Mouse (Mus musculus) adrenal gland (tissue): ENCODE measurements at regions not wholly inside any gene's neighbourhood (a gene's known extent, or its start where the extent isn't known, plus 50 kb on each side); places are given as distances from the start of the nearest gene placed in this dataset.
"Not testable (repeated sequence)": the region's sequence is repeated elsewhere in the genome, so short reads cannot be mapped to it uniquely, and the experiment has no call there.

Experiments used
- intact Hi-C: fragments of 180-260 bp; cut with DNase I; formaldehyde crosslinking; loops from one replicate; pipeline ENCODE4 v1.15.1; 2025

- intact Hi-C loops = loop anchor here (10.0 kb wide), 1 partner anchor 74 kb away; no protein-coding TSS in a partner anchor
Measured at GRCm38 (mm10) chr9:83728428-83728827, 77.6 kb downstream of the Elovl4 start.

- intact Hi-C loops = loop anchor here (2.0 to 10.0 kb wide), 2 partner anchors 37 to 73 kb away; no protein-coding TSS in a partner anchor
Measured at GRCm38 (mm10) chr9:83727462-83728189, 78.5 kb downstream of the Elovl4 start.

- intact Hi-C loops = loop anchor here (2.0 to 10.0 kb wide), 2 partner anchors 36 to 72 kb away; no protein-coding TSS in a partner anchor
Measured at GRCm38 (mm10) chr9:83726979-83727378, 79.1 kb downstream of the Elovl4 start.

- intact Hi-C loops = loop anchor here (2.0 to 10.0 kb wide), 2 partner anchors 35 to 71 kb away; no protein-coding TSS in a partner anchor
Measured at GRCm38 (mm10) chr9:83726105-83726504, 80.0 kb downstream of the Elovl4 start.

GRCm38 (mm10) chr9:83725545-83725944 is 80.5 kb downstream of the Elovl4 start:
- intact Hi-C loops = loop anchor here (10.0 kb wide), 1 partner anchor 71 kb away; no protein-coding TSS in a partner anchor

GRCm38 (mm10) chr9:83720982-83721381 is 85.1 kb downstream of the Elovl4 start:
- intact Hi-C loops = loop anchor here (10.0 kb wide), 1 partner anchor 66 kb away; no protein-coding TSS in a partner anchor

GRCm38 (mm10) chr9:83719811-83720210 is 86.3 kb downstream of the Elovl4 start:
- intact Hi-C loops = loop anchor here (10.0 kb wide), 1 partner anchor 65 kb away; no protein-coding TSS in a partner anchor

GRCm38 (mm10) chr9:83718084-83718483 is 88.0 kb downstream of the Elovl4 start:
- intact Hi-C loops = not testable (repeated sequence)

- intact Hi-C loops = no loop called here
Measured at GRCm38 (mm10) chr9:83716101-83716763, 89.8 kb downstream of the Elovl4 start.

- intact Hi-C loops = no loop called here
Measured at GRCm38 (mm10) chr9:83707361-83707760, 98.7 kb downstream of the Elovl4 start.

- intact Hi-C loops = no loop called here
Measured at GRCm38 (mm10) chr9:83706071-83706470, 100.0 kb downstream of the Elovl4 start.

- intact Hi-C loops = no loop called here
Measured at GRCm38 (mm10) chr9:83704186-83704585, 101.9 kb downstream of the Elovl4 start.

GRCm38 (mm10) chr9:83700916-83701315 is 105.2 kb downstream of the Elovl4 start:
- intact Hi-C loops = no loop called here

GRCm38 (mm10) chr9:83700056-83700455 is 106.0 kb downstream of the Elovl4 start:
- intact Hi-C loops = no loop called here

- intact Hi-C loops = loop anchor here (2.0 kb wide), 2 partner anchors 35 to 39 kb away; no protein-coding TSS in a partner anchor
Measured at GRCm38 (mm10) chr9:83691332-83692198, 114.5 kb downstream of the Elovl4 start.
